Mouse (Mus musculus): ENCODE data around the gene Mup20. TPM values are rescaled to one million over a fixed set of nuclear protein-coding genes. Genes with fewer than 3 reads are reported as not detected.
"Not testable (repeated sequence)": the region's sequence is repeated elsewhere in the genome, so short reads cannot be mapped to it uniquely, and the experiment has no call there.

The Mup20 gene
- total and polyA plus RNA-seq, 3 experiments = not detected

GRCm38 (mm10) chr4:62075126-62075525 is 21.2 kb upstream of the Mup20 start:
- dilution Hi-C loops (cut with MboI; ENCODE audit: extremely low pct_ligation_motif_present, extremely low pct_unique_long_range_greater_than_20kb, low sequenced_read_pairs) = no loop called here
- Histone ChIP-seq H3K27me3 (replicated peaks) (no peaks in the 10 kb centered on the region), H3K27ac (ENCODE audit: insufficient read depth, low read depth) (no peak overlapping the region), H3K79me2 (replicated peaks; ENCODE audit: control insufficient read depth, extremely low read depth, insufficient read depth, poor library complexity, severe bottlenecking) (no peaks in the 10 kb centered on the region), H3K4me1 (ENCODE audit: control insufficient read depth in 1 of 2, insufficient read depth in 2 of 2) (no peaks in the 10 kb centered on the region), H3K4me3 (replicated peaks in 1 of 3; ENCODE audit: low read depth in 2 of 3, low read length in 2 of 3, poor library complexity in 1 of 3) (no peak overlapping the region), H3K9me3 (replicated peaks; ENCODE audit: low read length) (no peaks in the 10 kb centered on the region), H3K9ac (ENCODE audit: insufficient read depth, low read depth) (no peak overlapping the region), H3K4me2 (ENCODE audit: insufficient read depth, low read depth, poor library complexity, severe bottlenecking) (no peak overlapping the region), H3K36me3 (replicated peaks in 1 of 2; ENCODE audit: control insufficient read depth in 1 of 2, insufficient read depth in 1 of 2, low read length in 1 of 2) (no peaks in the 10 kb centered on the region)
- DNase-seq (ENCODE audit: extremely low read depth) = no peak
- TF ChIP-seq MAFK (IDR thresholded peaks at IDR 0.05; ENCODE audit: insufficient replicate concordance, low read length) (no peak), CHD1 (IDR thresholded peaks at IDR 0.05; ENCODE audit: low read depth, low read length) (no peak), EP300 (IDR thresholded peaks at IDR 0.05; ENCODE audit: low read length) (no peak), IRF4 (IDR thresholded peaks at IDR 0.05; ENCODE audit: low read depth, low read length) (no peak), RCOR1 (conservative IDR thresholded peaks at IDR 0.05; ENCODE audit: low read depth, low read length) (no peak), KAT2A (IDR thresholded peaks at IDR 0.05; ENCODE audit: insufficient replicate concordance, low read length) (no peak), PAX5 (IDR thresholded peaks at IDR 0.05; ENCODE audit: low read length) (no peak), CHD2 (IDR thresholded peaks at IDR 0.05; ENCODE audit: low read length) (no peak), MEF2A (IDR thresholded peaks at IDR 0.05; ENCODE audit: borderline replicate concordance, low read depth, low read length) (no peak), ZKSCAN1 (IDR thresholded peaks at IDR 0.05; ENCODE audit: borderline replicate concordance, low read depth, low read length) (no peak), TCF12 (IDR thresholded peaks at IDR 0.05; ENCODE audit: low read depth, low read length) (no peak), E2F4 (IDR thresholded peaks at IDR 0.05; ENCODE audit: insufficient replicate concordance, low read depth, low read length) (no peak)
- in situ Hi-C loops (cut with MboI; ENCODE audit: low pct_ligation_motif_present, low pct_unique_long_range_greater_than_20kb, low sequenced_read_pairs) = no loop called here

GRCm38 (mm10) chr4:62054780-62055179 is 822 bp upstream of the Mup20 start:
- H3K27ac ChIP-seq (ENCODE audit: insufficient read depth, low read depth); in situ Hi-C loops (cut with MboI; ENCODE audit: low pct_ligation_motif_present, low pct_unique_long_range_greater_than_20kb, low sequenced_read_pairs); H3K27me3 ChIP-seq (replicated peaks); H3K4me3 ChIP-seq (replicated peaks in 1 of 3; ENCODE audit: low read depth in 2 of 3, low read length in 2 of 3, poor library complexity in 1 of 3); H3K9ac ChIP-seq (ENCODE audit: insufficient read depth, low read depth); H3K36me3 ChIP-seq (replicated peaks in 1 of 2; ENCODE audit: control insufficient read depth in 1 of 2, insufficient read depth in 1 of 2, low read length in 1 of 2); H3K79me2 ChIP-seq (replicated peaks; ENCODE audit: control insufficient read depth, extremely low read depth, insufficient read depth, poor library complexity, severe bottlenecking); H3K4me1 ChIP-seq (ENCODE audit: control insufficient read depth in 1 of 2, insufficient read depth in 2 of 2); H3K9me3 ChIP-seq (replicated peaks; ENCODE audit: low read length); dilution Hi-C loops (cut with MboI; ENCODE audit: extremely low pct_ligation_motif_present, extremely low pct_unique_long_range_greater_than_20kb, low sequenced_read_pairs); H3K4me2 ChIP-seq (ENCODE audit: insufficient read depth, low read depth, poor library complexity, severe bottlenecking); DNase-seq (ENCODE audit: extremely low read depth): not testable (repeated sequence)

DNA sequence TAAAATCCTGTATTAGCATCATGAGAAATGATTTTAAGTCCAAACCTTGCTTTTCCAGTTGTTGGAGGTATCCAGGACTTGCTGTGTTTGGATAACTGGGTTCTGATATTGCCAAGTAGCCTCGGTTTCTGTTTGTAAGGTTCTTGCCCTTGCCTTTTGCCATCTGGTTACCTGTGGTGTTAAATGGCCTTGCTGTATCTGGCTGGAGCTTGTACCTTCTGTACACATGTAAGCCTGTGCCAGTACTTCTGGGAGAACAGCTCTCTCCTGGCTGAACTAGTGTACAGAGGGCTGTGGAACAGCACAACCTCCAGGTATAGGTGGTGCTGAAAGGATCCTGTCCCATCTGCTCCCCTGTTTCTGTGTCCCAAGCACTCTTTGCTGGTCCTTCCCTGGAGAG is 27.7 kb downstream of the Mup20 start:
- Histone ChIP-seq H3K36me3 (replicated peaks in 1 of 2; ENCODE audit: control insufficient read depth in 1 of 2, insufficient read depth in 1 of 2, low read length in 1 of 2) (no peaks in the 10 kb centered on the region), H3K4me1 (ENCODE audit: control insufficient read depth in 1 of 2, insufficient read depth in 2 of 2) (no peaks in the 10 kb centered on the region), H3K79me2 (replicated peaks; ENCODE audit: control insufficient read depth, extremely low read depth, insufficient read depth, poor library complexity, severe bottlenecking) (no peaks in the 10 kb centered on the region), H3K27ac (ENCODE audit: insufficient read depth, low read depth) (no peak overlapping the region), H3K9me3 (replicated peaks; ENCODE audit: low read length) (no peaks in the 10 kb centered on the region), H3K9ac (ENCODE audit: insufficient read depth, low read depth) (no peak overlapping the region), H3K27me3 (replicated peaks) (peaks cover 1% of the 10 kb centered on the region), H3K4me3 (replicated peaks in 1 of 3; ENCODE audit: low read depth in 2 of 3, low read length in 2 of 3, poor library complexity in 1 of 3) (no peak overlapping the region), H3K4me2 (ENCODE audit: insufficient read depth, low read depth, poor library complexity, severe bottlenecking) (no peak overlapping the region)
- DNase-seq (ENCODE audit: extremely low read depth) = no peak
- TF ChIP-seq CHD1 (IDR thresholded peaks at IDR 0.05; ENCODE audit: low read depth, low read length) (no peak), SIN3A (IDR thresholded peaks at IDR 0.05; ENCODE audit: low read length) (no peak), KAT2A (IDR thresholded peaks at IDR 0.05; ENCODE audit: insufficient replicate concordance, low read length) (no peak), MAFK (IDR thresholded peaks at IDR 0.05; ENCODE audit: insufficient replicate concordance, low read length) (no peak), NRF1 (IDR thresholded peaks at IDR 0.05; ENCODE audit: low read depth, low read length) (no peak), ZC3H11A (IDR thresholded peaks at IDR 0.05; ENCODE audit: low read depth, low read length) (no peak), UBTF (IDR thresholded peaks at IDR 0.05; ENCODE audit: low read depth, low read length) (no peak), USF1 (IDR thresholded peaks at IDR 0.05; ENCODE audit: low read depth, low read length) (no peak), ZMIZ1 (IDR thresholded peaks at IDR 0.05; ENCODE audit: low read depth, low read length) (no peak), ELF1 (IDR thresholded peaks at IDR 0.05; ENCODE audit: low read depth, low read length) (no peak), BHLHE40 (IDR thresholded peaks at IDR 0.05; ENCODE audit: low read depth, low read length) (no peak), PAX5 (IDR thresholded peaks at IDR 0.05; ENCODE audit: low read length) (no peak), JUND (conservative IDR thresholded peaks at IDR 0.05; ENCODE audit: low read depth, low read length) (no peak)
- in situ Hi-C loops (cut with MboI; ENCODE audit: low pct_ligation_motif_present, low pct_unique_long_range_greater_than_20kb, low sequenced_read_pairs) (no loop called here), dilution Hi-C loops (cut with MboI; ENCODE audit: extremely low pct_ligation_motif_present, extremely low pct_unique_long_range_greater_than_20kb, low sequenced_read_pairs) (no loop called here)

All from CH12.LX (cell line).